Mouse (Mus musculus) cerebellum, adult 2 months (tissue): ENCODE measurements around the gene Poldip2.

Experiments used
- CTCF ChIP-seq: fragments of 200-500 bp; IDR thresholded peaks from 2 replicates; pipeline ENCODE4 v1.5.1; 2011; ENCODE audit warnings: low read depth, mild to moderate bottlenecking, control low read depth, low read length, moderate library complexity, borderline replicate concordance; ENCODE audit not compliant: insufficient read depth
- POLR2A ChIP-seq: fragments of 200-500 bp; IDR thresholded peaks from 2 replicates; pipeline ENCODE4 v1.6.1; 2011; ENCODE audit warnings: low read length, control low read depth, borderline replicate concordance; ENCODE audit not compliant: insufficient read depth

GRCm38 (mm10) chr11:78467515-78467914 is 44.5 kb upstream of the Poldip2 start:
- TF ChIP-seq CTCF: no peak
- no peak for TF ChIP-seq POLR2A
